Mouse (Mus musculus): ENCODE results near the gene Tbc1d10b.

GRCm38 (mm10) chr7:127223515-127224478 lies 15.5 kb upstream of the Tbc1d10b start:
- TF ChIP-seq POLR2A (IDR thresholded peaks at IDR 0.05; ENCODE audit: insufficient read length, low read depth): no peak
- TF ChIP-seq E2F4 (IDR thresholded peaks at IDR 0.05; ENCODE audit: insufficient read depth): no peak
- TF ChIP-seq MAX (IDR thresholded peaks at IDR 0.05; ENCODE audit: low read depth): no peak

Data from myocyte (in vitro differentiated cells).